Mouse (Mus musculus): Measurements from ENCODE around the gene Fam83d. TPM values are rescaled to one million over a fixed set of nuclear protein-coding genes. Genes with fewer than 3 reads are reported as not detected.

Fam83d gene
- polyA plus RNA-seq, 1 experiment = 2.2 TPM

DNA sequence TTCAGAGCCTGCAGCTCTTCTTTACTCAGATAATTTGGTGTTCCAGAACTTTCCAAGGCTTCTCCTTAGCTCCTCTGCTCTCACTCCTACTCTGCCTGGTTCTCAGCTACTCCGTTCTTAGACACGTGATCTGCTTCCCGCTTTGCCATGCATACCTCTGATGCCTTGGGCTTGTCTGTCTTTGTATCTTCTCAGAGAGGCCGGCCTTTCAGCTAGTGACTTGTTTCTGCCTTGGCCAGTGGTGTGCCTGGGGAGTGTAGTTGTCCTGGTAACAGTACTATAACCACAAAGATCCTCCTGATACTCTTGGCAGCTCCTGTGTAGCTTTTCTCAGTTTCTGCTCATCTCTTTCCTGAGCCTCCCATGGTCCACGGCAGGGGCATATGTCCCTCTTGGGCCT is 65.3 kb downstream of the Fam83d start:
- TF ChIP-seq POLR2A (IDR thresholded peaks at IDR 0.05; ENCODE audit: extremely low read depth, insufficient read depth, low read length) (no peak), CTCF (IDR thresholded peaks at IDR 0.05; ENCODE audit: extremely low read depth, insufficient read depth, low read length) (no peak)
- Histone ChIP-seq H3K4me1 (ENCODE audit: control insufficient read depth, insufficient read depth, low read length) (peaks cover 9% of the 10 kb centered on the region; the same call in 1 of the 2 replicates), H3K4me3 (ENCODE audit: insufficient read depth, low read length) (no peak overlapping the region), H3K27ac (ENCODE audit: insufficient read depth, low read length) (no peak overlapping the region)

DNA sequence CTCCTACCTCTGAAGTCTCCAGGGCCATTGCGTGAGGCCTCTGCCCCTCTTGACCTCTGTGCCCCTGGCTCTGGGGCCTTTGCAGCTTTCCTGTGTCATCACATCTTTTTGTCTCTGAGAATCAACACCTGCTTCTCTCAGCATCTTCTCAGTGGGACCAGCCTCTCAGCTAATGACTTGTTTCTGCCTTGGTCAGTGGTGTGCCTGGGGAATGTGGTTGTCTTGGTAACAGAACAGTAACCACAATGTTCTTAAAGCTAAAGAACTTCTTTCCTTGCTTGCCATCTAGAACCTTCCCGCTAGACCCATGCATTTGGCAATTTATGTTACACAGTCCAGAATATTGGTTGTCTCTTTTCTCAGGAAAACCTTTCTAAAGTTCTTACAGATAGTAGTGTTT is 65.8 kb downstream of the Fam83d start:
- TF ChIP-seq CTCF (IDR thresholded peaks at IDR 0.05; ENCODE audit: extremely low read depth, insufficient read depth, low read length) = no peak
- no peak overlapping the region for H3K27ac ChIP-seq (ENCODE audit: insufficient read depth, low read length)
- H3K4me3 ChIP-seq (ENCODE audit: insufficient read depth, low read length) = no peak overlapping the region
- peaks cover 10% of the 10 kb centered on the region; the same call in 1 of the 2 replicates for H3K4me1 ChIP-seq (ENCODE audit: control insufficient read depth, insufficient read depth, low read length)

Other genes with a start within 250 kb of the Fam83d start
- gene Slc32a1, start 157.3 kb upstream of the Fam83d start, polyA plus RNA-seq (2012; rRNA removed) = 73.8 and 87.3 TPM in 2 replicates
- 6.9 and 7.4 TPM in 2 replicates for gene Actr5, start 143.2 kb upstream of the Fam83d start, polyA plus RNA-seq (2012; rRNA removed)
- gene Ppp1r16b, start 102.7 kb upstream of the Fam83d start, polyA plus RNA-seq (2012; rRNA removed) = 51.5 and 55.4 TPM in 2 replicates
- gene Dhx35, start 26.7 kb downstream of the Fam83d start, polyA plus RNA-seq (2012; rRNA removed) = 28.5 and 29.1 TPM in 2 replicates

Measured in cortical plate, adult 2 months (tissue).